Mouse (Mus musculus): ENCODE measurements around the gene Ncmap. TPM values are rescaled to one million over a fixed set of nuclear protein-coding genes. Genes with fewer than 3 reads are reported as not detected.
"Not testable (repeated sequence)": the region's sequence is repeated elsewhere in the genome, so short reads cannot be mapped to it uniquely, and the experiment has no call there.

Ncmap gene
- polyA plus RNA-seq, 1 experiment from 2014 or later = 1.6 TPM

- 19% methylated on average over 6 of the region's 6 CpGs for WGBS
- Histone ChIP-seq H3K9me3 (no peaks in the 10 kb centered on the region), H3K4me3 (no peak overlapping the region), H3K4me2 (no peak overlapping the region), H3K27ac (replicated peaks) (no peak overlapping the region), H3K36me3 (no peaks in the 10 kb centered on the region), H3K27me3 (no peaks in the 10 kb centered on the region), H3K9ac (no peak overlapping the region), H3K4me1 (replicated peaks) (0 out of 2 replicates have a peak, but pooled peaks cover 5% of the 10 kb centered on the region)
- ATAC-seq (ENCODE audit: low read depth) = no peak
These were observed 35.2 kb downstream of the Ncmap start for GRCm38 (mm10) chr4:135362828-135363227.

- WGBS = 85% methylated on average over 12 of the region's 12 CpGs
- no peaks in the 10 kb centered on the region for H3K36me3 ChIP-seq
These were observed 36.3 kb downstream of the Ncmap start for GRCm38 (mm10) chr4:135361722-135362121.

GRCm38 (mm10) chr4:135358736-135359135 lies 39.3 kb downstream of the Ncmap start:
- Histone ChIP-seq H3K27ac (replicated peaks) (no peak overlapping the region), H3K36me3 (no peaks in the 10 kb centered on the region), H3K9me3 (no peaks in the 10 kb centered on the region), H3K9ac (no peak overlapping the region), H3K4me3 (no peak overlapping the region), H3K4me1 (replicated peaks) (peaks cover 15% of the 10 kb centered on the region), H3K27me3 (no peaks in the 10 kb centered on the region), H3K4me2 (no peak overlapping the region)
- no peak for ATAC-seq (ENCODE audit: low read depth)
- 2% methylated on average over 6 of the region's 6 CpGs for WGBS

More at GRCm38 (mm10) chr4:135361722-135362121, 36.3 kb downstream of the Ncmap start:
- Histone ChIP-seq H3K4me3 (no peak overlapping the region), H3K27me3 (no peaks in the 10 kb centered on the region), H3K4me1 (replicated peaks) (0 out of 2 replicates have a peak, but pooled peaks cover 5% of the 10 kb centered on the region), H3K9ac (no peak overlapping the region), H3K4me2 (no peak overlapping the region), H3K9me3 (no peaks in the 10 kb centered on the region), H3K27ac (replicated peaks) (no peak overlapping the region)
- no peak for ATAC-seq (ENCODE audit: low read depth)

GRCm38 (mm10) chr4:135357221-135357920 lies 40.7 kb downstream of the Ncmap start:
- peaks cover 10% of the 10 kb centered on the region for H3K4me1 ChIP-seq (replicated peaks)
- no peak overlapping the region for H3K9ac ChIP-seq
- no peaks in the 10 kb centered on the region for H3K9me3 ChIP-seq
- ATAC-seq (ENCODE audit: low read depth) = no peak
- no peak overlapping the region for H3K27ac ChIP-seq (replicated peaks)
- 83% methylated on average over 12 of the region's 12 CpGs for WGBS
- H3K27me3 ChIP-seq = no peaks in the 10 kb centered on the region
- H3K36me3 ChIP-seq = no peaks in the 10 kb centered on the region
- H3K4me2 ChIP-seq = no peak overlapping the region
- no peak overlapping the region for H3K4me3 ChIP-seq

- H3K27ac ChIP-seq (replicated peaks) = no peak overlapping the region
- 87% methylated on average over 9 of the region's 9 CpGs for WGBS
- ATAC-seq (ENCODE audit: low read depth) = no peak
- no peak overlapping the region for H3K4me3 ChIP-seq
- H3K9me3 ChIP-seq = no peaks in the 10 kb centered on the region
- no peak overlapping the region for H3K9ac ChIP-seq
- H3K36me3 ChIP-seq = no peaks in the 10 kb centered on the region
- peaks cover 22% of the 10 kb centered on the region for H3K4me1 ChIP-seq (replicated peaks)
- H3K4me2 ChIP-seq = no peak overlapping the region
- H3K27me3 ChIP-seq = no peaks in the 10 kb centered on the region
These were observed 42.0 kb downstream of the Ncmap start for GRCm38 (mm10) chr4:135355886-135356550.

GRCm38 (mm10) chr4:135354751-135355150 lies 43.3 kb downstream of the Ncmap start:
- not testable (repeated sequence) for H3K4me2 ChIP-seq; H3K36me3 ChIP-seq; H3K4me3 ChIP-seq; H3K9me3 ChIP-seq; H3K27me3 ChIP-seq; H3K9ac ChIP-seq; ATAC-seq (ENCODE audit: low read depth)
- peaks cover 23% of the 10 kb centered on the region for H3K4me1 ChIP-seq (replicated peaks)
- peak overlapping the region; percentile 97 for H3K27ac ChIP-seq (replicated peaks)

- H3K9me3 ChIP-seq = no peaks in the 10 kb centered on the region
- H3K4me1 ChIP-seq (replicated peaks) = peaks cover 23% of the 10 kb centered on the region
- H3K9ac ChIP-seq = peak overlapping the region; percentile 75
- H3K27ac ChIP-seq (replicated peaks) = peak overlapping the region; percentile 97
- peak overlapping the region; percentile 67 for H3K4me2 ChIP-seq
- ATAC-seq (ENCODE audit: low read depth) = no peak
- H3K27me3 ChIP-seq = no peaks in the 10 kb centered on the region
- peak overlapping the region; percentile 99 for H3K4me3 ChIP-seq
- H3K36me3 ChIP-seq = peaks cover 8% of the 10 kb centered on the region; the same call in 1 of the 2 replicates
- WGBS = 23% methylated on average over 12 of the region's 12 CpGs
These were observed 44.1 kb downstream of the Ncmap start for GRCm38 (mm10) chr4:135353794-135354450.

- Histone ChIP-seq H3K27me3 (no peaks in the 10 kb centered on the region), H3K4me2 (peak within 1 kb of the TSS; percentile 92), H3K36me3 (peaks cover 12% of the 10 kb centered on the region; the same call in 1 of the 2 replicates), H3K4me1 (replicated peaks) (peaks cover 23% of the 10 kb centered on the region), H3K4me3 (peak within 1 kb of the TSS; percentile 99), H3K9ac (peak within 1 kb of the TSS; percentile 99), H3K27ac (replicated peaks) (peak within 1 kb of the TSS; percentile 97), H3K9me3 (no peaks in the 10 kb centered on the region)
- peak; percentile 95 for ATAC-seq (ENCODE audit: low read depth)
- under 1% methylated on average over 69 of the region's 69 CpGs for WGBS
These were observed 44.8 kb downstream of the Ncmap start, which contains the start of gene Srrm1 for GRCm38 (mm10) chr4:135353066-135353793. Gene Srrm1 (minus strand): TSS chr4:135353321.

- peaks cover 12% of the 10 kb centered on the region; the same call in 1 of the 2 replicates for H3K36me3 ChIP-seq
- H3K27ac ChIP-seq (replicated peaks) = peak overlapping the region; percentile 97
- peaks cover 23% of the 10 kb centered on the region for H3K4me1 ChIP-seq (replicated peaks)
- H3K4me3 ChIP-seq = peak overlapping the region; percentile 99
- H3K4me2 ChIP-seq = peak overlapping the region; percentile 92
- no peaks in the 10 kb centered on the region for H3K9me3 ChIP-seq
- H3K27me3 ChIP-seq = no peaks in the 10 kb centered on the region
- WGBS = under 1% methylated on average over 67 of the region's 67 CpGs
- peak; percentile 34; the same call in 1 of the 2 replicates for ATAC-seq (ENCODE audit: low read depth)
- H3K9ac ChIP-seq = peak overlapping the region; percentile 99
These were observed 45.5 kb downstream of the Ncmap start for GRCm38 (mm10) chr4:135352326-135353065.

GRCm38 (mm10) chr4:135337376-135337942 lies 60.6 kb downstream of the Ncmap start:
- no peak overlapping the region for H3K9ac ChIP-seq
- no peak overlapping the region for H3K27ac ChIP-seq (replicated peaks)
- H3K4me3 ChIP-seq = no peak overlapping the region
- no peaks in the 10 kb centered on the region for H3K27me3 ChIP-seq
- H3K36me3 ChIP-seq = peaks cover 97% of the 10 kb centered on the region
- H3K9me3 ChIP-seq = no peaks in the 10 kb centered on the region
- H3K4me1 ChIP-seq (replicated peaks) = no peaks in the 10 kb centered on the region
- H3K4me2 ChIP-seq = no peak overlapping the region
- WGBS = 69% methylated on average over 14 of the region's 14 CpGs
- no peak for ATAC-seq (ENCODE audit: low read depth)

GRCm38 (mm10) chr4:135336023-135336357 lies 62.0 kb downstream of the Ncmap start:
- no peaks in the 10 kb centered on the region for H3K4me1 ChIP-seq (replicated peaks)
- no peaks in the 10 kb centered on the region for H3K27me3 ChIP-seq
- H3K9ac ChIP-seq = no peak overlapping the region
- no peaks in the 10 kb centered on the region for H3K9me3 ChIP-seq
- no peak overlapping the region for H3K4me3 ChIP-seq
- 92% methylated on average over 3 of the region's 3 CpGs for WGBS
- peaks cover 97% of the 10 kb centered on the region for H3K36me3 ChIP-seq
- no peak overlapping the region for H3K27ac ChIP-seq (replicated peaks)
- no peak for ATAC-seq (ENCODE audit: low read depth)
- no peak overlapping the region for H3K4me2 ChIP-seq

All from neural tube, embryonic 13.5 days (tissue).